Mouse (Mus musculus) lung, embryonic 14.5 days (tissue): ENCODE results near the gene Sds. TPM values are rescaled to one million over a fixed set of nuclear protein-coding genes. Genes with fewer than 3 reads are reported as not detected.

Experiments
- ATAC-seq: fragments of 200-750 bp; cut with Nextera tagmentation; 2 replicates; pipeline ENCODE4 v1.8.0; 2017; ENCODE audit warnings: mild to moderate bottlenecking, moderate TSS enrichment, moderate library complexity; ENCODE audit not compliant: insufficient read depth
- DNase-seq: peaks from one replicate; pipeline ENCODE4 v3.0.0-alpha.2; 2015
- H3K27ac ChIP-seq: fragments of 300-500 bp; sonication (generic); 2 replicates; pipeline ENCODE4 v1.5.1; 2014; ENCODE audit warnings: low read depth, mild to moderate bottlenecking, moderate library complexity
- H3K27me3 ChIP-seq: fragments of 300-500 bp; sonication (generic); 2 replicates; pipeline ENCODE4 v1.6.1; 2014; ENCODE audit warnings: low read length, control low read depth; ENCODE audit not compliant: insufficient read depth
- H3K36me3 ChIP-seq: fragments of 300-500 bp; sonication (generic); 2 replicates; pipeline ENCODE4 v1.6.1; 2014; ENCODE audit warnings: control low read depth; ENCODE audit not compliant: insufficient read depth
- H3K4me1 ChIP-seq: fragments of 300-500 bp; sonication (generic); 2 replicates; pipeline ENCODE4 v1.6.1; 2014; ENCODE audit warnings: antibody characterized with exemption, control low read depth; ENCODE audit not compliant: insufficient read depth
- H3K4me2 ChIP-seq: fragments of 300-500 bp; sonication (generic); 2 replicates; pipeline ENCODE4 v1.6.1; 2014; ENCODE audit warnings: mild to moderate bottlenecking
- H3K4me3 ChIP-seq: fragments of 300-500 bp; sonication (generic); 2 replicates; pipeline ENCODE4 v1.5.1; 2014; ENCODE audit warnings: low read depth, low read length
- H3K9ac ChIP-seq: fragments of 300-500 bp; sonication (generic); 2 replicates; pipeline ENCODE4 v1.6.1; 2014
- H3K9me3 ChIP-seq: fragments of 300-500 bp; sonication (generic); 2 replicates; pipeline ENCODE4 v1.6.1; 2016; ENCODE audit warnings: low read depth, low read length, control low read depth
- CTCF ChIP-seq: IDR thresholded peaks from 2 replicates; pipeline ENCODE4 v1.5.1; 2016; ENCODE audit warnings: antibody characterized with exemption, low read depth
- WGBS: fragments of 180-500 bp; shearing (Covaris S2); extraction: QIAGEN DNeasy Blood & Tissue Kit; methylation state at CpG from one replicate; pipeline ENCODE4 v1.1.7; 2014; 5-methylcytosine and 5-hydroxymethylcytosine counted together
- polyA plus RNA-seq: library from polyadenylated mRNA; unstranded; fragments of >200 nt; fragmentation: Nextera tagmentation; extraction: Ambion mirVana; gene quantifications from 2 replicates; pipeline ENCODE4 v1.2.1, GENCODE M21; 2014

The Sds gene
- not detected in 2 replicates for polyA plus RNA-seq

DNA sequence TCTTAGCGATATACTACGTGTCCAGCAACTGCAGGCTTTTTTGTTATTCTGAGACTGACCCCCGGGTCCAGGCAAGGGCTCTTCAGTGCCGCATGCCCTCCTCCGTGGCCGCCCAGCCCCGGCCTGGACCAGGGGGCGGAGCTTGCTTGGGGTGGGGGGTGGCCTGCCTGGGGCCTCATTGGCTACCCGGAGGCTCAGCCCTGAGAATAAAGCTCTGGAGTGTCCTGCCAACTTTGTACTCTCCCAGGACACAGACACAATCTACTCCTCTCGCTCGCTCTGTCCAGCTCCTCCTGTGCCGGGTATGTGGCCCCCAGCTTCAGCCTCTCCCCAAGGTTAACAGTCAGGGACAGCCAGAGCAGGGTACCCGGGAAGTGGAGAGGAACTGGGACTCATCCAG, at the start of gene Sds:
Gene Sds (plus strand): TSS at position 231 of the 400 bp plus-strand sequence.
- Histone ChIP-seq H3K4me1 (no peaks in the 10 kb centered on the region), H3K27ac (no peak within 1 kb of the TSS), H3K9ac (no peak within 1 kb of the TSS), H3K27me3 (no peaks in the 10 kb centered on the region), H3K4me3 (no peak within 1 kb of the TSS), H3K9me3 (no peaks in the 10 kb centered on the region), H3K4me2 (peak within 1 kb of the TSS; percentile 20; the same call in 1 of the 2 replicates), H3K36me3 (no peaks in the 10 kb centered on the region)
- no peak for TF ChIP-seq CTCF
- WGBS = 11% methylated on average over 13 of the region's 13 CpGs
- DNase-seq (no peak), ATAC-seq (no peak)

DNA sequence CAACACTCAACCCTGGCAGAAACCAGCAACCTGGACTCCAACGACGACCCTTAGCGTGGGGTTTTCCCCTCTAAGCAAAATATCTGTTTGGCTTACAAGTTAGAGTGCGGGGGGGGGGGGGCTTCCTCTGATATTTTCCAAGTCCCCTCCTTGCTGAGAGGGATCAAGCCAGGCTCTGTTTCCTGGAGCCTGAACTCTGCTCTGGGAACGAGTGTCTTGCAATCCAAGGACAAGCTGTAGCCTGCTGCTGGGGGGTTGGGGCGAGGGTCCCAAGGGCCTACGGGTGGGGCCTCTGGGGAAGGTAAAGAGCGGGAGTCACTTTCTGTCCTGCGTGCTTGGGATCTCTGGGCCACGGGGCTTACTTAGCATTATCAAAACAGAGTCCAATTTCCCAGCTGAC, 49.8 kb upstream of the Sds start:
- Histone ChIP-seq H3K27me3 (peaks cover 79% of the 10 kb centered on the region), H3K9ac (no peak overlapping the region), H3K4me2 (no peak overlapping the region), H3K9me3 (no peaks in the 10 kb centered on the region), H3K36me3 (no peaks in the 10 kb centered on the region), H3K27ac (no peak overlapping the region), H3K4me3 (no peak overlapping the region), H3K4me1 (no peaks in the 10 kb centered on the region)
- no peak for TF ChIP-seq CTCF
- ATAC-seq (no peak), DNase-seq (no peak)
- 2% methylated on average over 10 of the region's 10 CpGs for WGBS

DNA sequence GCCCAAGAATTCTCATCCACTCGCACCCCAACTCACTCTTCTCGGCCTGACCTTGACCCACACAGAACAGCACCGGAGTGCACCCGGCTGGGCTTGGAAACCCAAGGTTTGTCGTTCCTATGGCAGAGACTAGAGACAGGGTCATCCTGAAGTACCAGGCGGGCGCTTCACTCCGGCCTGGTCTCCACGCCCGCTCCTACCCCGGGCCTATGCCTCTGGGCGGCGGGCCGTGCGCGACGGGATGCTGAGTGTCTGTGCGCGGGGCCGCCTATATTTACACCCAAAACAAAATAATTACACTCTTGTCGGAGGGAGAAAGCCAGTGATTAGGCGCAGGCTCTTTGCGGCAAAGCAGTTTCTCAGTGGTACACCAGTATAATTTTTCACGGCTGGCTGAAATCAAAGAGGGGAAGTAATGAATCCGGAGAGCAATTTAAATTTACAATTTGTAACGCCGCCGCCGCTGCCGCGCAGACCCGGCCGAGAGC, 48.8 kb upstream of the Sds start:
- Histone ChIP-seq H3K4me1 (no peaks in the 10 kb centered on the region), H3K4me3 (no peak overlapping the region), H3K36me3 (no peaks in the 10 kb centered on the region), H3K27me3 (peaks cover 89% of the 10 kb centered on the region), H3K4me2 (no peak overlapping the region), H3K9ac (no peak overlapping the region), H3K27ac (no peak overlapping the region), H3K9me3 (no peaks in the 10 kb centered on the region)
- TF ChIP-seq CTCF = no peak
- no peak for ATAC-seq
- DNase-seq = no peak
- WGBS = under 1% methylated on average over 33 of the region's 33 CpGs

DNA sequence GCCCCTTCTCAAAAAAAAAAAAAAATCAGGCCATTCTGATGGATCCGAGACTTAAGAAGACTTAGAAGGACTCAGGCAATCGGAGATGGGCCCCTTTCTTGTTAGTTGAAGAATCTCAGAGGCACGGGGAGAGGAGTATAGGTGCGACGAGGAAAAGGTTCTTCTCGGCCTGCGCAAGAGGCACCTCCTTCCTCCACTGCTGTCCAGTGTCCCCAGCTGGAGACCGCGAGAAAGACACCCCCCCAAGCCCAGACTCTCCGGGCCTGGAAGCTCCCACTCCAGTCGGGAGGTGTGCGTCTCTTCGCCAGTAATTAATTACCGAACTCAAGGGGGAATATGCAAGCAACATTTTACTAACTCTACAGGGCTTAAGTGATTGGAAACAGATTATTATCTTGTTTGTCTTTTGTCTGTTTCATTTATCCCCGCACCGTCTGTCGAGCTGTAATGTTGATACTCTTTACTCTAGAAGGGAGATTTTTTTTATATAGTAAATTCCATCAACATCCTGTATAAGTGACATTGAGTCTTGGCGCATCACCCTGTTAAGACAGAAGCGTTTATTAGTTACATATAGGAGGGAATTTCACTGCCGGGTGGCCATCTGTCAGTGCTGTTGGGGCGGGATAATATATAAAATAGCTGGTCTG, 48.0 kb upstream of the Sds start:
- DNase-seq (no peak), ATAC-seq (no peak)
- no peaks in the 10 kb centered on the region for H3K36me3 ChIP-seq
- 1% methylated on average over 21 of the region's 21 CpGs for WGBS
- H3K27ac ChIP-seq = no peak overlapping the region
- H3K9me3 ChIP-seq = no peaks in the 10 kb centered on the region
- TF ChIP-seq CTCF = no peak
- H3K27me3 ChIP-seq = peaks cover 93% of the 10 kb centered on the region
- no peak overlapping the region for H3K4me2 ChIP-seq
- H3K4me1 ChIP-seq = no peaks in the 10 kb centered on the region
- H3K9ac ChIP-seq = no peak overlapping the region
- H3K4me3 ChIP-seq = no peak overlapping the region

DNA sequence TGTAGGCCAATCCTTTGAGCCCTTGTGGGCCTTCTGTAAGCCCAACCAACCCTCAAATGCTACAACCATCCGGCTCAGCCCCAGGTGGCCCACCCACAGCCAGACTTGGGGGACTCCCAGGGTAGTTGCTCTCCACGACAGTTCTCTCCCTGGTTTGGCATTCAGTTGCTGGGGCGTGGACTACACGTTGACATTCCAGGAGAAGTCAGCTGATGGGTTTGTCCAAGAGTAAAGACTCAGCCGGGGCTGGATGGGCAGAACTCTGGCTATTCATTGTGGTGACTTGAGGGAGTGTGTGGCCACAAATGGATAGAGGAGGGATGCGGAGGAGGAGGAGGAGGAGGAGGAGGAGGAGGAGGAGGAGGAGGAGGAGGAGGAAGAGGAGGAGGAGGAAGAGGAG, 47.3 kb upstream of the Sds start:
- Histone ChIP-seq H3K36me3 (no peaks in the 10 kb centered on the region), H3K4me2 (no peak overlapping the region), H3K27ac (no peak overlapping the region), H3K4me3 (no peak overlapping the region), H3K4me1 (no peaks in the 10 kb centered on the region), H3K9ac (no peak overlapping the region), H3K27me3 (peaks cover 95% of the 10 kb centered on the region), H3K9me3 (no peaks in the 10 kb centered on the region)
- 2% methylated on average over 6 of the region's 6 CpGs for WGBS
- ATAC-seq (no peak), DNase-seq (no peak)
- no peak for TF ChIP-seq CTCF

DNA sequence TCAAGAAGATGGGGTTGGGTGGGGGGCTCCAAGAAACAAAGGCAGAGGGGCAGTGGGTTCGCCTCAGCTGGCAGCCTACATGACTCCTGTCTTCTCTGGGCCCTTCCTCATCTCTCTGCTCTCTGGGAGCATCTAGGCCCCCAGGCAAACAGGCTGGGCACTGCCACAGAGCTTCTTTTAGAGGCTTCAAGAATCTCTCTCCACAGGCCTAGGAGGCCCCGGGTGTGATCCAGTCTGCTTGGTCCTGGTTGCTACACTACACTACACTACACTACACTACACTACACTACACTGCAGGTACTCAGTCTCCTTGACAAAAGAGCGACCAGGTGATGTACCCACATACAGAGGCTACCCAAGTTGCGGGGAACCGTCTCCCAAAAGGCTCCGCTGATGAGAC, 46.6 kb upstream of the Sds start:
- Histone ChIP-seq H3K36me3 (no peaks in the 10 kb centered on the region), H3K9ac (no peak overlapping the region), H3K4me1 (no peaks in the 10 kb centered on the region), H3K27me3 (peaks cover 95% of the 10 kb centered on the region), H3K4me2 (no peak overlapping the region), H3K9me3 (no peaks in the 10 kb centered on the region), H3K27ac (no peak overlapping the region), H3K4me3 (no peak overlapping the region)
- no peak for TF ChIP-seq CTCF
- ATAC-seq (no peak), DNase-seq (no peak)
- 4% methylated on average over 6 of the region's 6 CpGs for WGBS

DNA sequence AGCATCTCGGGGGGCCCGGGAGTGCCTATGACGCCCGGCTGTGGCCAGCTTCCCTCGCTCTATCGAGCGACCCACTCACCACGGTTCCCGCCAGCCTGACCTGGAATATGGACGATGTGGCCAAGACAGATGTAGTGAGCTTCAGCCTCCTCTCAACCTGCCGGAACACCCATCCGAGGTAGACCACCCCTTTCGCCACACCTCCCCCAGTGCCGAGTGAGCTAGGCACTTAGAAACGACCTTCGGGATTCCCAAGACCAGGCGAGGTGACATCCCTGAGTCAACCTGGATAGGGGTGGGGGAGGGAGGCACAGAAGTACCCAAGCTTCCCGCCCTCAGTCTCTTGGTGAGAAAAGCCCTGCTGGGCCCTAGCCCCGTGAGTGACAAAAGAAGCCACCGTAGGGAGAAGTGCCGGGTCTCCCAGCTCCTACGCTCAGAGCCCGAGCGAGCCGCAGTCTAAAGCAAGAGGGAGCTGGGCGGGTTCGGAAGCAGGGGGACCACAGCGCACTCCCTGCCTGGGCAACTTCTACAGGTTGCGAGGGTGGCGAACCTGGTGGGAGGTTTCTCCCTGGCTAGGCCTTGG, 45.2 kb upstream of the Sds start:
- H3K4me1 ChIP-seq = no peaks in the 10 kb centered on the region
- no peaks in the 10 kb centered on the region for H3K36me3 ChIP-seq
- under 1% methylated on average over 30 of the region's 30 CpGs for WGBS
- no peak overlapping the region for H3K9ac ChIP-seq
- no peak for TF ChIP-seq CTCF
- no peak overlapping the region for H3K27ac ChIP-seq
- DNase-seq = no peak
- H3K4me3 ChIP-seq = no peak overlapping the region
- H3K4me2 ChIP-seq = no peak overlapping the region
- ATAC-seq = no peak
- peaks cover 98% of the 10 kb centered on the region for H3K27me3 ChIP-seq
- H3K9me3 ChIP-seq = no peaks in the 10 kb centered on the region
